Mouse (Mus musculus) natural killer cell, adult 2 months (primary cell): Measurements from ENCODE around the gene Olfr470.
"Not testable (repeated sequence)": the region's sequence is repeated elsewhere in the genome, so short reads cannot be mapped to it uniquely, and the experiment has no call there.

Experiments used
- DNase-seq, 2 experiments: peaks; one replicate each; pipeline ENCODE4 v3.0.0; 2022; ENCODE audit warnings: low spot score in 2 of 2

Olfr470 gene

DNA sequence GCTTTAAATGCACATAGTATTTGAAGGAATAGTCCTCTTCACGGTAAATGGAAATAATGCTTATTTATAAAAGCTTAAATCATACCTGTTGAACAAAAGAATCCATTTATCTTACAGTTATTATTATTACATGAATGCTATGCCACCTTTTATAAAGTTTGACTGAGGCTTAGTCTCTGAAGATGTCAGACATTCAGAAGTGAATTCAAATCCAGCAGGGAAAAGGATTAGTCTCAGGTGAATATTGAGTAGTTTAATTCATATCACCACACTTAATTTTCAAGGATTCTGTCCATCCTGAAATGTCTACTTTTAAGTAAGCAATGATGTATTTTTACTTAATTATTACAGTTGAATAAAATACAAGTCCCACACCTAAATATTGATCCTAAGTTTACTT lies at the start of gene Olfr470:
Gene Olfr470 (minus strand): TSS at position 101 of the 400 bp plus-strand sequence.
- DNase-seq, result not testable (repeated sequence)

DNA sequence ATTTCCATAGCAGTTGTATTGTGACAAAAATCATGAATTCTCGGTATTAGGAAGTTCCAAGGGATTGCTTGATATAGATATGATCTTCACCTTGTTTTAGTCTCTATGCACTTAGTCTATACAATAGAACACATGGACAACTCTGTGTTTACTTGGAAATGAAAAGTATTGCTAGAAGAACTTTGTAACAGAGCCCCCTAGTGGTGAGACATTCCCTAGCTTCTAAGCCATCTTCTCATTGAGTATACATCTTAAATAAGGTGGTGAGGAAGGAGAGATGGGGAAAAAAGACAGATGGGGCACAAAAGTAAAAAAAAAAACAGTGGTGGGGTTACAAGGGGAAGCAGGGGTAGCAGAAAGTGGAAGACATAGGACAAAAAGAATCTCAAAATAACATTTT lies 5.6 kb downstream of the Olfr470 start:
- no peak for DNase-seq

DNA sequence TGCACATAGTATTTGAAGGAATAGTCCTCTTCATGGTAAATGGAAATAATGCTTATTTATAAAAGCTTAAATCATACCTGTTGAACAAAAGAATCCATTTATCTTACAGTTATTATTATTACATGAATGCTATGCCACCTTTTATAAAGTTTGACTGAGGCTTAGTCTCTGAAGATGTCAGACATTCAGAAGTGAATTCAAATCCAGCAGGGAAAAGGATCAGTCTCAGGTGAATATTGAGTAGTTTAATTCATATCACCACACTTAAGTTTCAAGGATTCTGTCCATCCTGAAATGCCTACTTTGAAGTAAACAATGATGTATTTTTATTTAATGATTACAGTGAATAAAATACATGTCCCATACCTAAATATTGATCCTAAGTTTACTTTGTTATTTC lies 21.8 kb downstream of the Olfr470 start, which contains the start of gene Olfr469:
Gene Olfr469 (minus strand): TSS at position 101 of the 400 bp plus-strand sequence.
- DNase-seq, result not testable (repeated sequence)

DNA sequence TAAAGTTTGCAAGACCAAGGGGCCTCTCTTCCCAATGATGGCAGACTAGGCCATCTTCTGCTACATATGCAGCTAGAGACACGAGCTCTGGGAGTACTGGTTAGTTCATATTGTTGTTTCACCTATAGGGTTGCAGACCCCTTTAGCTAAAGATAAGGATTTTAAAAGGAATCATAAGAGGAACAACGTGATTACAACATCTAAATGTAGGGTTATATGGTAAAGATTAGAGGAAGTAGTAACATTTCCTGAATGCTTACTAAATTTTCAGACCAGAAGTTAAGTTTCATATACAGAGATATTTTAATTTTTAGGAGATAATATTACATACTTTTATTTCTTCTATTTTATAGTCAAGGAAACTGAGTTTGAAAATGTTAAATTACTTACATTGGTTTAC lies 23.4 kb downstream of the Olfr470 start:
- DNase-seq, result not testable (repeated sequence)

DNA sequence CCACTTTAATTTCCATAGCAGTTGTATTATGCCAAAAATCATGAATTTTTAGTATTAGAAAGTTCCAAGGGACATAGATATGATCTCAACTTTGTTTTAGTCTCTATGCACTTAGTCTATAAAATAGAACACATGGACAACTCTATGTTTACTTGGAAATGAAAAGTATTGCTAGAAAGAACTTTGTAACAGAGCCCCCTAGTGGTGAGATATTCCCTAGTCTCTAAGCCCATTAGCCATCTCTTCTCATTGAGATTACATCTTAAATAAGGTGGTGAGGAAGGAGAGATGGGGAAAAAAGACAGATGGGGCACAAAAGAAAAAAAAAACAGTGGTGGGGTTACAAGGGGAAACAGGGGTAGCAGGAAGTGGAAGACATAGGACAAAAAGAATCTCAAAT lies 27.8 kb downstream of the Olfr470 start:
- no peak for DNase-seq

DNA sequence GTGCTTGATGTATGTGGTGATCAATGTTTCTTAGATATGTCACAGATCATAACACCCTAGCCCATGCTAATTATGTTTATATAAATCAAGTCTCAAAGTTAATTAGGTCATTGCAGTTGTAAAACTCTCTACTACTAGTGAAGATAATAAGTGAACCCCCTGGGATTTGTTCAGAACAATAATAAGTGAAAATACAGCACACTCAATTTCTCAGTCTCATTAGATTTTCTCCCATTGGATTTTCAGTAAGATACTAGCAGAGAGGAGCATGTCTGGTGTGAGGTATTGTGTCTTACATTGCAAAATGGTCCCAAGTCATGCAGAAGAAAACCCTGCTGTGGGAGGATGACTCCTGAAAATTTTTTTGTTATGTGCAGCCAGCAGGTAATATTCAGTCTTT lies 35.3 kb downstream of the Olfr470 start, which contains the start of gene Olfr467:
Gene Olfr467 (plus strand): TSS at position 301 of the 400 bp plus-strand sequence.
- DNase-seq, result no peak

DNA sequence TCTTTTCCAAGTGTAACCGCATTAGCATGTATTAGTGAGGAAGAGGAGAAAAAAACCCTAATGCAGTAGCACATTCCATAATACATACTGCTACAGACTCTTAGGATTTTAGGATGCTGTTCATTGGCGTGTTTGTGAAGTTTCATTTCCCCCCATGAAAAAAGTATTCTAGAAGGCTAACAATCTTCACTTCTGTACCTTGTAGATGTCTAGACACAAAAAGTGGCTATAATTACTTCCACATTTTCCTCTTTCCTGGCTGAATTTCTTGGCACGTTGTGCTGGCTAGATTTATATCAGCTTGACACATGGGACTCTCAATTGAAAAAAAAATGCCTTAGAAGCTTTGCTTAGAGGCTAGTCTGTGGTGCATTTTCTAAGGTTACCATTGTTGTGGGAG lies 45.2 kb downstream of the Olfr470 start:
- DNase-seq, result no peak

DNA sequence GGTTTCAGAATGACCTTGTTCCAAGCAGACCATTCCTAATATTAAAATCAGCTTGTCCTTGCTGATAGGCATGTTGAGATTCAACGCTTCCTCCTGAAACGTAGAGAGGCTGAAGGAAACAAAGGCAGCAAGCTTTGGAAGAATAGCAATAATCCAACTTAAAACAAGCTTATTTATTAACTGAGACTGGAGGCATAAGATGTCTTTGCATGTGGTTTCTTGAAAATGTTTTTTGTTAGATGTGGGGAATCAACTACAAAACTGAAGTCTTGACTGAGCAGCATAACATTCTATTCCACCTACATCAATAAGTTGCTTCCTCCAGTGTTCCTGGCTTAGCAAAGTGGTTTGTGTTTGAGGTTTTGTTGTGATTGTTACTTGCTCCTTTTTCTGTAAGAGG lies 46.2 kb downstream of the Olfr470 start, which contains the start of gene Ovch2:
Gene Ovch2 (minus strand): TSS at position 101 of the 400 bp plus-strand sequence.
- no peak for DNase-seq

DNA sequence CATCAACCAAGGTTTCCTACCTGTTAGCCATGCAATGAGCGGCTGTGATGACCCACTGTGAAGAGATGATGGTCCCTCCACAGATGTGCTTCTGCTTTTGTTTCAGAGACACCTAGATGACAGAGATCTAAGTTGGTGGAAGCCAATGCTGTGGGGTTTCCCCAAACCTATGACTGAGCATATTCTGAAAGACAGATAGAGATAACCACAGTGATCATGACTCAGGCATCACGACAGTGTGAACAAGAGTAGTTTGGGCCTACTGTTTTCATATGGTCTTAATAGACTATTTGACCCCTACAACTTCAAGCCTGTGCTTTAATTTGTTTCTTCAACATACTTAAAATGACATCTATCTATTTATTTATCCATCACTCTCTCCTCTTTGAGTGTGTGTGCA lies 50.8 kb downstream of the Olfr470 start:
- DNase-seq, result no peak
